Mouse (Mus musculus) ES-E14 (cell line): Measurements from ENCODE around the gene Nell1. TPM values are rescaled to one million over a fixed set of nuclear protein-coding genes. Genes with fewer than 3 reads are reported as not detected.

Experiments
- DNase-seq: peaks from one replicate; pipeline ENCODE4 v3.0.0-alpha.2; 2013; ENCODE audit warnings: low read depth, low spot score
- H3K27ac ChIP-seq: 2 replicates; pipeline ENCODE4 v1.5.1; 2012; ENCODE audit warnings: low read depth, mild to moderate bottlenecking, low read length, moderate library complexity, mixed read lengths; ENCODE audit not compliant: poor library complexity, insufficient read depth, severe bottlenecking
- H3K36me3 ChIP-seq: 2 replicates; pipeline ENCODE4 v1.6.1; 2012; ENCODE audit warnings: mild to moderate bottlenecking, low read length, moderate library complexity, mixed read lengths; ENCODE audit not compliant: control insufficient read depth, poor library complexity, insufficient read depth, severe bottlenecking
- H3K4me1 ChIP-seq, 2 experiments: fragments of 150-350 bp in 1 of 2; sonication (generic) in 1 of 2; 2 replicates each; pipeline ENCODE4 v1.6.1; 2012; ENCODE audit warnings: low read length in 2 of 2, mild to moderate bottlenecking in 1 of 2, mixed read lengths in 1 of 2; ENCODE audit not compliant: control insufficient read depth in 2 of 2, insufficient read depth in 2 of 2, poor library complexity in 1 of 2
- H3K4me3 ChIP-seq, 2 experiments: fragments of 150-350 bp in 1 of 2; sonication (generic) in 1 of 2; 2 replicates each; pipeline ENCODE4 v1.5.1; 2012; ENCODE audit warnings: low read length in 2 of 2, low read depth in 1 of 2, mild to moderate bottlenecking in 1 of 2, mixed read lengths in 1 of 2; ENCODE audit not compliant: insufficient read depth in 1 of 2, poor library complexity in 1 of 2, severe bottlenecking in 1 of 2
- H3K9ac ChIP-seq: 2 replicates; pipeline ENCODE4 v1.6.1; 2012; ENCODE audit warnings: low read depth, mild to moderate bottlenecking, low read length, mixed read lengths; ENCODE audit not compliant: poor library complexity, insufficient read depth, severe bottlenecking
- H3K9me3 ChIP-seq: fragments of 150-350 bp; sonication (generic); 2 replicates; pipeline ENCODE4 v1.6.1; 2012; ENCODE audit warnings: low read depth, mild to moderate bottlenecking, low read length; ENCODE audit not compliant: control insufficient read depth, insufficient read depth
- CHD2 ChIP-seq: IDR thresholded peaks from 2 replicates; pipeline ENCODE4 v1.6.1; 2014; ENCODE audit warnings: mild to moderate bottlenecking, low read depth, low read length, inconsistent platforms
- HCFC1 ChIP-seq: IDR thresholded peaks from 2 replicates; pipeline ENCODE4 v1.6.1; 2012; ENCODE audit warnings: low read length, inconsistent platforms, borderline replicate concordance; ENCODE audit not compliant: insufficient read depth
- MAFK ChIP-seq: IDR thresholded peaks from 2 replicates; pipeline ENCODE4 v1.6.1; 2014; ENCODE audit warnings: mild to moderate bottlenecking, low read depth, low read length, inconsistent platforms; ENCODE audit not compliant: insufficient read depth
- ZC3H11A ChIP-seq: IDR thresholded peaks from 2 replicates; pipeline ENCODE4 v1.6.1; 2012; ENCODE audit warnings: low read depth, mild to moderate bottlenecking, inconsistent platforms, low read length, borderline replicate concordance
- ZNF384 ChIP-seq: IDR thresholded peaks from 2 replicates; pipeline ENCODE4 v1.6.1; 2012; ENCODE audit warnings: low read depth, low read length, inconsistent platforms
- in situ Hi-C, 2 experiments: fragments of 600-800 bp; cut with MboI; formaldehyde crosslinking; loops; one replicate each; pipeline ENCODE4 v1.15.1; 2025; ENCODE audit warnings: low sequenced_read_pairs in 2 of 2, inconsistent platforms in 1 of 2; ENCODE audit not compliant: unreplicated experiment in 2 of 2
- total RNA-seq: library from RNA; depleted of rRNA; stranded (reverse); fragments of 300-350 nt; gene quantifications from 2 replicates; pipeline ENCODE4 v1.2.3, GENCODE M21; 2012

Nell1 gene
- total RNA-seq, 1 experiment: 1.8 TPM

DNA sequence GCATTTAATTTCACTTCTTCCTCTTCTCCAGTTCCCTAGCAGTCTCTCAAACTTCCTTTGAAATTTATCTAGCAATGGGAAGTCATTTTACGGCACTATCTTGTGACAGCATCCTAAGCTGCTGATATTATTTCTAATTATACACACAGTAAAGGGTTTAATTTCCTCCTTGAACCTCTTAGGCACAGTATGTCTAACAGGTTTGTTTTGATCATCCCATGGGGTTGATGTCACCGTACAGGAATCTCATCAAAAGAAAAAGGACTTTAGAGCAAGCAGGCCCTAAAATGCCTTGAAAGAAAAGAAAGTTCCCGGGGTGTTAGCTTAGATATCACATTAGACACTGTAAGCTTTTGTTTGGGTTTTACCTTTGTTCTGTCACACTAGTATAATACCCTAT lies 654.5 kb downstream of the Nell1 start:
- no peak overlapping the region for H3K4me3 ChIP-seq
- no peak overlapping the region for H3K27ac ChIP-seq
- no peaks in the 10 kb centered on the region for H3K4me1 ChIP-seq
- no peaks in the 10 kb centered on the region for H3K36me3 ChIP-seq
- no peak overlapping the region for H3K9ac ChIP-seq
- in situ Hi-C loops: no loop called here
- DNase-seq: no peak
- TF ChIP-seq HCFC1: no peak
- TF ChIP-seq MAFK: no peak
- TF ChIP-seq ZC3H11A: no peak
- no peak for TF ChIP-seq CHD2
- TF ChIP-seq ZNF384: no peak
- no peaks in the 10 kb centered on the region for H3K9me3 ChIP-seq

DNA sequence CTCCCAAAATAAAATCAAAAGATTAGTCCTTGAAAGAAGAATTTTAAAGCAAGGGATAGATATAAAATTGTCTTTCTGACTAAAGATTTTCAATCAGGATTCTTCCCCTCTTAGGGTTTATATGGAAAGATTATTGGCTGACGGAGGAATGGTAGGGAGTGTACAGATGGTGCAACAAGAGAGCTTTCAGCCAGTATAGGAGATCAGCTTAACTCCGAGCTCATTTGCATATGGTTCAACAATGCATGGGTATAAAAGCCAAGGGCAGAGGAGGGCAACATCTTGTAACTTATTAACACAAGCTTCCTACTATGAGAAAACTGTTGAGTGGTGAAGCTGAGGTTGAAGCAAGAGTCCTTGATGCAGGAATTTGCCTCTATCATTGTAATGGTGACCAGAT lies 658.5 kb downstream of the Nell1 start:
- in situ Hi-C loops: no loop called here
- Histone ChIP-seq H3K36me3 (no peaks in the 10 kb centered on the region), H3K4me3 (no peak overlapping the region), H3K4me1 (no peaks in the 10 kb centered on the region), H3K9me3 (no peaks in the 10 kb centered on the region), H3K27ac (no peak overlapping the region), H3K9ac (no peak overlapping the region)
- TF ChIP-seq MAFK (no peak), ZC3H11A (no peak), HCFC1 (no peak), ZNF384 (no peak), CHD2 (no peak)
- no peak for DNase-seq

GRCm38 (mm10) chr7:50672266-50672665 lies 697.6 kb downstream of the Nell1 start:
- H3K4me1 ChIP-seq: no peaks in the 10 kb centered on the region

GRCm38 (mm10) chr7:50675444-50675843 lies 700.8 kb downstream of the Nell1 start:
- Histone ChIP-seq H3K27ac (no peak overlapping the region), H3K4me1 (no peaks in the 10 kb centered on the region), H3K9me3 (no peaks in the 10 kb centered on the region), H3K36me3 (no peaks in the 10 kb centered on the region), H3K9ac (no peak overlapping the region), H3K4me3 (no peak overlapping the region)
- DNase-seq: no peak
- in situ Hi-C loops: no loop called here
- no peak for TF ChIP-seq ZC3H11A
- no peak for TF ChIP-seq MAFK
- TF ChIP-seq ZNF384: no peak
- TF ChIP-seq HCFC1: no peak
- no peak for TF ChIP-seq CHD2

More at GRCm38 (mm10) chr7:50672266-50672665, 697.6 kb downstream of the Nell1 start:
- in situ Hi-C loops: no loop called here
- Histone ChIP-seq H3K9ac (no peak overlapping the region), H3K9me3 (no peaks in the 10 kb centered on the region), H3K36me3 (no peaks in the 10 kb centered on the region), H3K4me3 (no peak overlapping the region), H3K27ac (no peak overlapping the region)
- no peak for DNase-seq
- no peak for TF ChIP-seq HCFC1
- TF ChIP-seq MAFK: no peak
- no peak for TF ChIP-seq ZNF384
- TF ChIP-seq CHD2: no peak
- TF ChIP-seq ZC3H11A: no peak

DNA sequence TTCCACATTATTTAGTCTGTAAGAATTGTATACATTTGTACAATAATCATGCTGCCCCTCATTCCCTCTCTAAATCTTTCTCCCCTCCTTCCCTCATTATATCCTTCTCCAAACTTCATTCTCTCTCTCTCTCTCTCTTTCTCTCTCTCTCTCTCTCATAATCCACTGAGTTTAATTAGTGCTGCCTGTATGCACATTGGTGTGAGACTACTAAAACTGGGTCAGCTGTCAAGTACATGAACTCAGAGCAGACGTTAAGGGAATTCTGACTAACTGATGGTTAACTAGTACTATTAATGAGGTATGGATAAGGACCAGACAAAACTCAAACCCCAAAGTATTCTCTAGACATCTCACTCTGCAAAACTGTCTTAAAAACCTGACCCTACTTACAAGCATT lies 702.8 kb downstream of the Nell1 start:
- in situ Hi-C loops: no loop called here

More for the DNA sequence above, 702.8 kb downstream of the Nell1 start:
- no peaks in the 10 kb centered on the region for H3K36me3 ChIP-seq
- DNase-seq: no peak
- no peak for TF ChIP-seq ZC3H11A
- no peak for TF ChIP-seq MAFK
- no peak for TF ChIP-seq HCFC1
- TF ChIP-seq ZNF384: no peak
- TF ChIP-seq CHD2: no peak
- no peak overlapping the region for H3K4me3 ChIP-seq
- no peaks in the 10 kb centered on the region for H3K4me1 ChIP-seq
- no peak overlapping the region for H3K9ac ChIP-seq
- no peaks in the 10 kb centered on the region for H3K9me3 ChIP-seq
- H3K27ac ChIP-seq: no peak overlapping the region
